Mouse (Mus musculus) yolk sac, embryonic 10.5 days (tissue): ENCODE measurements around the gene Dap3.
A peak's percentile ranks its signal among the peaks of the same experiment; 100 is the strongest.
"Not testable (repeated sequence)": the region's sequence is repeated elsewhere in the genome, so short reads cannot be mapped to it uniquely, and the experiment has no call there.

Source experiments
- DNase-seq: peaks from one replicate; pipeline ENCODE4 v3.0.0-alpha.2; 2017; ENCODE audit warnings: low spot score

Gene Dap3

DNA sequence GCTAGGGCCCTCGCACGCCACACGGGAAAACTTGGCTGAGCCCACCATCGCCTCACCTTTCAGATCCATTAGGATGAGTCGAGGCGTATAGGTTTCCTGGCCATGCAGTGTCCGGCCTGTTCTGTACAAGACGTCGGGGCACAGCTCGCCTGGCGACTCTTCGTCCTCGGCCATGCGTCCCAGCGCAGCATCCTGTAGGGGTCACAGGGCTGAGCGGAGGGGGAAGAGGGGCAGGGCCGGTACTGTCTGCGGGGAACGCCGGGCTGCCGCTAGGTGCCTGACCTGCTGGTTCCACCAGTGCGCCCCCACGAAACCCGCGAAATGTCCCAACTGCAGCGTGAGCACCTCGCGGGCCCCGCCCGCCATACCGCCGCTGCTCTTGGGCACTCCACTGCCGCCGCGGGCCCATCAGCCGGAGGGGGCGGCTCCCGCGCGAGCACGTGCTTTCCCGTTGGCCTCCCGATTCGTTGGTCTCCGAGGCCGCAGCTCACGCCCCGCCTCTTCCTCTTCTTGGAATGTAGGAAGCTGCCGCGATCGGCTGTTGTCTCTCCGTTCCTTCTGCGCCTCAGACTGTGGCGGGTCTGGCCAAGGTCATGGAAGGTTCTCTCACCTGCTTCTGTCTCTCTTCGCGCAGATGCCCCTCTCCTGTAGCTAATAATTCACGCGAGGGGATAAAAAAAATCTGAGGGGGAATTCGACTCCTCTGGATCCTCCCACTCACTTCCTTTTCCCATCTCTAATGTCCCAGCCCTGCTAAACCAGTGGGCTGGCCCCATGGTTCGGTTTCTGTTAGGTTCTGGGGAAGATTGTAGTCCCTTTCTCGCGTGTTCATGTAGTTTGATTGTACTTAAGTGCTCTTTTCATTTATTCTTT, 37.2 kb downstream of the Dap3 start, which contains the start of gene Msto1:
Gene Msto1 (minus strand): TSS at position 489 of the 873 bp plus-strand sequence.
- peak; percentile 93 for DNase-seq

DNA sequence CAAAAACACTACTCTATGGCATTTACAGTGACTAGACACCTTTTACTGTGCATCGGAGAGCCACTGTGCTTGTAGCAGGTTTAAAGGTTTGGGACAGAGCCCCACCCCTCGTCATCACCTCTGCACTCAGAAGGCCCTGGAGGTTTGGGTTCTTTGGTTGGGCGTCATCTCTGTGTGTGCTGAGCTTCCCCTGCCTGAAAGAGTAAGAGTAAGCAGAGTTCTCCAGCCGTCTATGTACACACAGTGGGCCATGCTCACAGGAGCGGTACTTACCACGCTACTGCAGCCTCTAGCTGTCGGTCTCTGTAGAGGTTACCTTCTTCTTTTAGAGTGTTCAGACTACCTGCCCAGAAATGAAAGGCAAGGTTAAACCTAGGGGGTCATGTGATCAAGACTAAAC, 38.4 kb downstream of the Dap3 start:
- DNase-seq: no peak

DNA sequence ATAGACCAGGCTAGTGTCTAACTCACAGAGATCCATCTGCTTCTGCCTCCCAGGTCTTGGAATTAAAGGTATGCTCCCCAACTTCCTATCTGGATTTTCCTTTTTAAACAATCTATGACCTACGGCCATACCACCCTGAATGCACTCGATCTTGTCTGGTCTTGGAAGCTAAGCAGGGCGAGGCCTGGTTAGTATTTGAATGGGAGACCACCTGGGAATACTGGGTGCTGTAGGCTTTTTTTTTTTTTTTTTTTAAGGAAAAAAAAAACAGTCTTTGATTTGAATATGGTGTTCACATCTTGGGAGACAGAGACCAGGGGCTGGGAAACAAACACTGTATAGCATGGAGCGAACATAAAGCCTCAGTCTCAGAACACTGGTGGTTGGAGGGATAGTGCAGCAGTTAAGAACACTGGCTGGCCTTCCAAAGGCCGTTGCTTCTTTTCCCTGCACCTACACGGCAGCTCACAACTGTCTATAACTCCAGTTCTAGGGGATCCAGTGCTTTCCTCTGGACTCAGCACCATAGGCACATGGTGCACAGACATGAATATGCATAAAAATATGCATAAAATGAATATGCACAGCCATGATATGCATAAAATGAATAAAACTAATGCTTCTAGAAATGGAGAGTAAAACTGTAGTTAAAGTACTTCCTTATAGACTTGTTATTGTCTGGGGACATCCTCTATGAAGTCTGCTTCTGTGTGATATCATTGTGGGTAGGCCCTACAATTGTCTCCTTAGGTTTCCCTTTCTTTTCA, 44.4 kb downstream of the Dap3 start:
- no peak for DNase-seq

DNA sequence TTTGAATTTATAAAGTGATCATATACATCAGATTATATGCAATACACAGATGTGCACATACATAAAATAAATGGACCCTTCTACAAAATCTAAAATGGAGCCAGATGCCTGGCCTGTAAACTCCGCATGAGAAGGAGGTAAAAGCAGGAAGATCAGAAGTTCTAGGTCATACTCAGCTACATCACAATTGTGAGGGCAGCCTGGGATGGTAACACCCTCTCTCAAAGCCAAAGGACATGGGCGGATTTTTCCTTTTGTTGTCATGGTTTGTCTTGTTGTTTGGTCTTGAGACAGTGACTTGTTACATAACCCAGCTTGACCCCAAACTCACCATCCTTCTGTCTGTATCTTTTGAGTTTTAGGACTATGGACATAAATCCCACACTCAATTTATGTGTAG, 45.2 kb downstream of the Dap3 start:
- DNase-seq: no peak

DNA sequence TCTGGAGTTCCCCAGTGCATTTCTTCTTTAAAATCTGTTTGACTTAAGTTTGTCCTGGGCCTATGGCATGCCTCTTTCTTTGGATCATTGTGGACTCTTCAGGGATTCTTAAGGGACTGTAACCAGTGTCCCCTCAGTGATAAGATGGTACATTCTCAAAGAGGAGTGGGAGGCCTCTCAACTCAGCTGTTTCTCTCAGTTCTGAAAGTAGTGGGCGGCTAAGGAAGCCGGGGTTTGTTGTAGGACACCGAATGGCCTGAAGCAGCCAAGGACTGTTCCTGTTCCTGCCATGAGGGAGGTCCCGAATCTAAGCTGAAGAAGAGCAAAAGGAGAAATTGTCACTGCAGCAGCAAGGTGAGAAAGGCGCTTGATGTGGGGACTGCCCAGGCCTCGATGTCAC, 45.8 kb downstream of the Dap3 start:
- no peak for DNase-seq

DNA sequence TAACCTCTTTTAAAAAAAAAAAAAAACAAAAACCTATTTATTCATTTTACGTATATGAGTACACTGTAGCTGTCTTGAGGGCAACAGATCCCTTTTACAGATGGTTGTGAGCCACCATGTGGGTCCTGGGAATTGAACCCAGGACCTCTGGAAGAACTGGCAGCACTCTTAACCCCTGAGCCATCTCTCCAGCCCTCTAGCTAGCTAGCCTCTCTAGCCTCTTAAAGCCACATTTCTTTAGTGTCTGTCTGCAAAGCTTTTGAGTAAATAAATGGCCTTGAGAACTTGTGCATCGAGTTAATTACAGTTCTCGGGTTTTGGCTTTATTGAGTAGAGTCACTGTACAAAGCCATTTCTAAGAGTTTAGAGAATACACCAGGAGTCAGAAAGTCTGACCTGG, 46.2 kb downstream of the Dap3 start:
- DNase-seq: no peak

DNA sequence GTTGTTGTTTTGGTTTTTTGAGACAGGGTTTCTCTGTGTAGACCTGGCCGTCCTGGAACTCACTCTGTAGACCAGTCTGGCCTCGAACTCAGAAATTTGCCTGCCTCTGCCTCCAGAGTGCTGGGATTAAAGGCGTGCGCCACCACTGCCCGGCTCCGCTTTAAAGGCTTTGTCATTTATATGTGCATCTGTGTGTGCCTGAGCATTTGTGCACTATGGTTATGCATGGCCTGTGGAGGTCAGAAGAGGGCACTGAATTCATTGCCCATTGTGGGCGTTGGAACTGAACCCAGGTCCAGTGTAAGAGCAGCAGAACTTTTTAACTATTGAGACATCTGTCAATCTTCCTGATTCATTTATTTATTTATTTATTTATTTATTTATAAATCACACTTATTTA, 58.0 kb downstream of the Dap3 start:
- DNase-seq: not testable (repeated sequence)

DNA sequence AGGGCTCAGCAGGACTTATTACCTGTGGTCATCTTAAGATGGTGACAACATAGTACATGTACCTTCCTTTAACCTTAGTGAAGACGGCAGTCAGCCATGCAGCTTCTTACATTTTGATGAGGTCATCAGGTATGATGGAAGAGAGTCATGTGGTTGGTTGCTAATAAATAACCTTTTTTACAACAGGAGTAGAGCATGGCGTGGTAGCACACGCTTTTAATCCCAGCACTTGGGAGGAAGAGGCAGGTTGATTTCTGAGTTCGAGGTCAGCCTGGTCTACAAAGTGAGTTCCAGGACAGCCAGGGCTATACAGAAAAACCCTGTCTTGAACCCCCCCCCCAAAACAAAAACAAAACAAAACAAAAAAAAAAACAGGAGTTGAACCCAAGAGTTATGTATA, 68.4 kb downstream of the Dap3 start:
- DNase-seq: not testable (repeated sequence)
